Mouse (Mus musculus): ENCODE data around the gene Crybb2.

- TF ChIP-seq CTCF (IDR thresholded peaks at IDR 0.05; ENCODE audit: low read depth) (no peak), EP300 (IDR thresholded peaks at IDR 0.05; ENCODE audit: low read depth) (no peak)
Observed at GRCm38 (mm10) chr5:113043531-113043930, 26.4 kb downstream of the Crybb2 start.

All from heart, postnatal 0 days (tissue).